In the genomic region with DNA sequence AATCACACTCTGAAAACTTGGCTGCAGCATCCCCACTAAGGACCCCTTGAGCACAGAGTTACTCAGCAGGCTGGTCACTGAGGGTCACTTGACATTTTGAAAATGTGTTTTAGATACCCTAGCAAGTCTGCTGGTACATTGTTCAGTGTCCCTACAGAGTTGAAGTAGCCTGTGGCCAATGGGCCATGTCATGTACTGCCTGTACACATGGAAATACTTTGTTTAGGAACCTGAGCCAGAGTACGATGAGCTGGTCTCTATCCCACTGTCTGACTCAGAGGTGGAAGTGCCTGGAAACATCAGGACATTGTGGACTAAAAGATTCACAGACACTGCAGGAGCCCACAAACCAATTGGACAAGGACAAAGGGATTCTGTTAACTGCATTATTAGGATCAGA, we compare ENCODE assay signal across 18 mouse cellular contexts.
"Had no signal": no experiment of that assay in that cellular context is flagged by ENCODE, and none has a peak within 500 bp of the region (broad histone marks: within the 10 kb centered on the region; RNA-seq: fewer than 3 reads in every experiment).

No protein-coding gene starts in this region.

- H3K36me3 ChIP-seq: kidney, embryonic 15.5 days; liver, embryonic 13.5 days; midbrain, embryonic 10.5 days; midbrain, embryonic 13.5 days; neural tube, embryonic 13.5 days had no signal

- H3K4me1 ChIP-seq: kidney, embryonic 15.5 days; liver, embryonic 13.5 days; megakaryocyte, embryonic 14.5 days; midbrain, embryonic 10.5 days; midbrain, embryonic 13.5 days; neural tube, embryonic 13.5 days had no signal

- H3K4me2 ChIP-seq: kidney, embryonic 15.5 days; liver, embryonic 13.5 days; lung, embryonic 14.5 days; midbrain, embryonic 13.5 days; neural tube, embryonic 13.5 days had no signal

- ATAC-seq: lung, postnatal 0 days; midbrain, embryonic 13.5 days; midbrain, embryonic 16.5 days had no signal

- H3K27me3 ChIP-seq: kidney, embryonic 15.5 days; liver, embryonic 13.5 days; megakaryocyte, embryonic 14.5 days; midbrain, embryonic 13.5 days; neural tube, embryonic 13.5 days had no signal

- H3K9ac ChIP-seq: kidney, embryonic 15.5 days; liver, embryonic 13.5 days; lung, embryonic 14.5 days; midbrain, embryonic 13.5 days; neural tube, embryonic 13.5 days had no signal

- H3K9me3 ChIP-seq: kidney, embryonic 15.5 days; liver, embryonic 13.5 days; midbrain, embryonic 10.5 days; midbrain, embryonic 13.5 days; neural tube, embryonic 13.5 days had no signal

- H3K4me3 ChIP-seq: kidney, embryonic 15.5 days; liver, embryonic 13.5 days; megakaryocyte, embryonic 14.5 days; midbrain, embryonic 10.5 days; midbrain, embryonic 13.5 days; myocyte; neural tube, embryonic 13.5 days had no signal

- DNase-seq: kidney, adult 11 months; kidney, adult 8-10 months; kidney, postnatal 10 days; kidney, postnatal 36 days; liver, embryonic 13.5 days; lung, embryonic 14.5 days; thymus, adult 2 months; thymus, postnatal 36 days had no signal

- H3K27ac ChIP-seq: kidney, embryonic 15.5 days; liver, embryonic 13.5 days; macrophage; midbrain, embryonic 10.5 days; midbrain, embryonic 13.5 days; neural tube, embryonic 13.5 days; stomach, postnatal 0 days had no signal
